Mouse (Mus musculus) adrenal gland (tissue): Measurements from ENCODE around the gene Anxa6.

ENCODE experiments used
- intact Hi-C: fragments of 180-260 bp; cut with DNase I; formaldehyde crosslinking; loops from one replicate; pipeline ENCODE4 v1.15.1; 2025
- long read RNA-seq, 2 experiments: library from polyadenylated mRNA; unstranded; transcript quantifications; one replicate each; pipeline ENCODE4 v2.0.0; 2020; ENCODE audit warnings: borderline replicate concordance in 1 of 2; ENCODE audit not compliant: insufficient replicate concordance in 1 of 2

Anxa6 gene
- long read RNA-seq, experiment 1, transcript Anxa6-202 (26 exons, 2,489 nt), result major isoform, 49 of 92 reads
- long read RNA-seq, experiment 1, transcript Anxa6-201 (25 exons, 2,471 nt), result minor isoform, 30 of 92 reads
- long read RNA-seq, experiment 1, partial matches to known transcripts, result 8 of 92 reads
- long read RNA-seq, experiment 1, other reads (novel, unspliced or antisense), result 4 of 92 reads
- long read RNA-seq, experiment 2, transcript Anxa6-202 (26 exons, 2,489 nt), result major isoform, 50 of 78 reads
- long read RNA-seq, experiment 2, transcript Anxa6-201 (25 exons, 2,471 nt), result minor isoform, 17 of 78 reads
- long read RNA-seq, experiment 2, partial matches to known transcripts, result 7 of 78 reads
- long read RNA-seq, experiment 2, other reads (novel, unspliced or antisense), result 2 of 78 reads

DNA sequence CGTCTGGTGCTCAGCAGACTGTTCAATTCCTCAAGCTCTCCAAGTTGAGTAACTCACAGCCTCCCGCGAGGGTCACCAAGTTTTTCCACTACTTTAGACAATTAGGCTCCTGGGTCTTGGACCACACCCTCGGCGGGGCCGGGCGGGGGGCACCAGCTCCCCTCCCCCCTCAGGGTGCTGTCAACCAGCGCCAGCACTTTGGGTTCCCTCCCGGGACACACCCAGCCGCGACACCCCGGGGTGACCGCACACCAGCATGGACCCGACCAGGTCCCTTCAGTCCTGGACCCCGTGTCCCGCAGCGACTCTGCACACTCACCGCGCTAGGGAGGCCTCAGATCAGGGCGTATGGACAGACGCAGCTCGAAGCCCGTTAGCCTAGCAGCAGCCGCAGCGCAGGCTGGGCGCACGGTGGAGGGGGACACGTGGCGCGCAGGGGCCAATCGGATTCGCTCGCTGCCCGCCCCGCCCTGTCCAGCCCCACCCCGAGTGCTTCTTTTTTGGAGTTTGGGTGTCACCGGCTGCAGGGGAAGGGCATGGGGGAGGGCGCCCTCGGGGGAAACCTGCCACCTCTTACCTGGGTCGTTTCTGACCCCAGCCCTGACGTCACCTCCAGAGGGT, at the start of gene Anxa6:
Gene Anxa6, minus strand, starts transcription at position 406 of the 621 bp plus-strand sequence.
- intact Hi-C loops, result no loop called here

DNA sequence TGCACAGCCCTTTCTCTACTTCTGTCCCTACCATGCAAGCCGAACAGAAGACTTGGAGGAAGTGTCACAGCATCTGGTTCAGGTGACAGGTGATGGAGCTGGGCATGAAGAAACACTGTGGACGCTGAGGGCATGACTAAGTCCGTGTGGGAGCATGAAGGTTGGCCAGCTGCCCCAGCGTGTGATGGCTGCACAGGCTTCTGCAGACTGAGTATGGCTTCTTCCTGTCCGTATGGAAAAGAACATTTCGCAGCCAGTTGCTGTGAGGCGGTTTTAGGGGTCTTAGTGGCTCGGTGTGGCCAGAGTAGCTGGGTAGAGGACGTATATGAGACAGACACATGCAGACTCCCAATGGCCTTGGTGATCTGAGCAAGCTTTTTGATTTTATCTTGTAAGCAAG, 48.0 kb upstream of the Anxa6 start:
- intact Hi-C loops, result no loop called here

DNA sequence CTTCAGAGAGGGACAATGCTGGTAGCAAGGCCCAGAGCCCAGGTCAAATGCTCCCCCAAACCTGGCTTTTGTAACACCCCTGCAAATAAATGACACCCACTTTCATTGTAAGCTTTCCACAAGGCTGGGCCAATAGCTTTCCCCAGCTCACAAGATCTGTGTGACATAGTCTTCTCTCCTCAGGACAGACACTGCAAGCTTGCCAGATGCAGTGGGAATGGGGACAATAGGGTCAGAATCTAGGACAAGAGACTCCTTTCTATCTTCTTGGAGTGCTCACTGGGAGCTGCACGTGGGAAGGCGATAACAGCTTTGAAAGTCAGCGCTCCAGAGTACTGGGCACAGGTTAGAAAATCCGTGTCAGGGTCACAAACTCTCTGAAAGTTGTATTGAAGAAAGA, 45.9 kb upstream of the Anxa6 start:
- intact Hi-C loops, result no loop called here

DNA sequence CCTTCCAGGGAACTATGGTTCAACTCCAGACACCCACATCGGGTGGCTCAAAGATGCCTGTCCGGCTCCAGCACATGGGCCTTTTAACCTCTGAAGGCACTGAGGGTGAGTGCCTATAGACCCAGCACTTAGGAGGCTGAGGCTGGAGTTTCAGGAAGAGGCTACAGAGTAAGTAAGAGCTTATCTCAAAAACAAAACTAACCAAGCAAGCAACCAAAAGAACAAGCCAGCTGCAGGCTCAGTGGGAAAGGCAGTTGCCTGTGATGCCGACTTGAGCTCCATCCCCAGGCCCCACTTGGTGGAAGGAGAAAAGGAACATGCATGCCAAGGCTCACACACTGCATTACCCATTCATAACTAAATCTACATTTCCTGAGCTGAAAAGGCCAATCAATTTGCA, 45.3 kb upstream of the Anxa6 start:
- intact Hi-C loops, result no loop called here

DNA sequence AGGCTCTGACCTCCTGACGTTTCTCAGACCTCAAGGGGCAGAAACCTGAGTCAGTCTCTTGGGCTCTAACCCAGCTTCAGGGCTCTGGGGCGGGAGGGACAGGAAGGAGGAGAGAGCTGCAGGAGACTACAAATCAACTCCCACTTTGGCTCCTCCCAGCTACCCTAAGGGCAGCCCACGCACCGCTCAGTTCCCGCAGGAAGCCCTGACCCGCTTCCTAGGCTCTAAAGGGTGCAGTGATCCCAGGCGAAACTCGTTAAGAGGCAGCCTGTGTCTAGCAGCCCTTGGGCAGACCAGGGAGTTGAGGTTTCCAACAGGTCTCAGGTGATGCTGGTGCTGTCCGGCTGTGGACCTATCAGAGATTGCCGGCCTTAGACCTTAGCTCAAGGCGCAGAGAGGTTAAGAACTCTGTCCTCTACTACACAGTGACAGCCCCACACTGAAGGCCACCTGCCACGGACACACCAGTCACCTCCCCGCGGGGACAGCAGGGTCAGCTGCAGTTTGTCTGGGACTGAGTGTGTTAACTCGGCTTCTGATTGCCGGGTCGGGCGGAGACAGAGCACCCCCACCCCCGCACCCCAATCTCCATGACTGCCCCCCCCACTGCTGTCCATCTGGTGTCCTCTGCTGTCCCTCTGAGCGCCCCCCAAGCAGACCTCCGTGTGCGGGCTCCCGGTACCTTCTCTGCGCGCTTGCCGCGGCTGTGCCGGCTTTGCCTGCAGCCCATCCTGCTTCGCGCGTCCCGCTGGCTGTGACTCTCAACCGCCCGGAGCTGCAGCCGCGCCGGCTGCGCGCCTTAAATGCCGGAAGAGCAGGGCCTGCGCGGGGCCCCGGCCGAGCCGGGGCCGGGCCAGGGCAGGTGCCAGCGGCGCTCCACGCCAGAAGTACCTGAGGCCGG, 44.3 kb upstream of the Anxa6 start, which contains the start of gene Ccdc69:
Gene Ccdc69, minus strand, starts transcription at position 801 of the 901 bp plus-strand sequence.
- intact Hi-C loops, result no loop called here

DNA sequence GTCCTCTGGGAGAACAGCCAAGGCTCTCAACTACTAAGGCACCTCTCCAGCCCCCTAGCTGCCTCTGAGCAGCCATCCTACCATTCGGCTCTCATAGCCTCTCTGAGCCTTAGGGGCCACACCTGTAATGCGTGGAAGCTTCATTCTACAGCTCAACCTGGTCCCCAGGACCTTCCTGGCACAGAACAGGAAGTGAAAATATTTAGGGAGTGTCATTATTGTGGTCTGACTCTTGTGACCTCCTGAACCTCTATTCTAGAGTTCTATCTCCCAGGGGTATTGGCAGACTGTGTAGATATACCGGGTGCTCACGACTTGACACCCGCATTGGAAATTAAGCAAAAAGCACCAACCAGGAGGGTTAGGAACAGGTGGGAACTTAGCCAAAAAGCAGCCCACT, 43.0 kb upstream of the Anxa6 start:
- intact Hi-C loops, result no loop called here

DNA sequence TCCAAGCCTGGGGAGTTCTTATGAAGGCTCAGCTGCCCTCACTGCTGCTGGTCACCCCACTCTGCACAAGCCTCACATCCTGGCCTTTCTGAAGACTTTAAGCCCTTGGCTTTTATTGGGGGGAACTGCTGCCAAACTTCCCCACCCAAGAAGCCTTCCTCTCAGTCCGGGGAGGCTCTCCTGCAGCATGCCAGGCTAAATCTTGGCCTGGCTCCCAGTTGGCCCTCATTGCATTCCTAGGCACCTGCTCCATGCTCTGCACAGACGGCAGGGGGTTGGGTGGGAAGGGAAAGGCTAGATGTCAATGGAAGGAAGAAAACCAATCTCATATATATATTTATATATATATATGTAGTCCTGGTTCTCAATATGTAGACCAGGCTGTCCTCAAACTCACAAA, 42.4 kb upstream of the Anxa6 start:
- intact Hi-C loops, result no loop called here

DNA sequence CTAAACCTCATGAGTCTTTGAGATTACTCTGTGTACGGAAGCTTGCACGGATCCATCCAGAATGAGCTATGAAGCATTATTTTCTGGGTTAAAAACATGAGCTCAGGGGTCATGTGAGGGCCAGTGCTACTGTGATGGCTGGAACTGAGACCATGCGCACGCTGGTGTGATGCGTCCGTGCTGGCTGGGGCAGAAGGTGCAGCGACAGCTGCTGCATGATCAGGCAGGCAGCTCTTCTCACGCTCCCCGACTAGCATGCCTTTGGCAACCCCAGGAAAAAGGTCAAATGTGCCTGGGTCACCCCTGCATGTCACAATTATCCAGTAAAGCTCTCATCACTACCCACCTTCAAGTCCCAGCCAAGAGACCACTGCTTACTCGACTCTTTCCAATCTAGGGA, 39.9 kb upstream of the Anxa6 start:
- intact Hi-C loops, result no loop called here

DNA sequence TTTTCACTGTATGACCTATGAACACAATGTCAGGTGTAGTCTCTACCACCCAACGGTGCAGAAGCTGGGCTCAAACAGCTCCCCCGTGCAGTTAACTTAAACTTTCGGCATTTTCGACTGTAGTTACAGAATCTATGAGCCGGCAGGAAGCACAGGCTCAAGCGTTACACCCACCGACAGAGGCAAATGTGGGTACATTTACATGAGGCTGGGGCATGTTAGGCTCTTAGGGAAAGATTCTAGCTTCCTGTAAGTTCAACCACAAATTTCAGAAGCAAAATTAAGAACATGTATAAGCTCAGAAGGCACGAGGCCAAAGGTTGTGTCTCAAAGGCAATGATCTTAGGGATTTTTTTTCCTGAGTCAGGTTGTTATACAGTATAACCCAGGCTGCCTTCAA, 39.2 kb upstream of the Anxa6 start:
- intact Hi-C loops, result no loop called here

DNA sequence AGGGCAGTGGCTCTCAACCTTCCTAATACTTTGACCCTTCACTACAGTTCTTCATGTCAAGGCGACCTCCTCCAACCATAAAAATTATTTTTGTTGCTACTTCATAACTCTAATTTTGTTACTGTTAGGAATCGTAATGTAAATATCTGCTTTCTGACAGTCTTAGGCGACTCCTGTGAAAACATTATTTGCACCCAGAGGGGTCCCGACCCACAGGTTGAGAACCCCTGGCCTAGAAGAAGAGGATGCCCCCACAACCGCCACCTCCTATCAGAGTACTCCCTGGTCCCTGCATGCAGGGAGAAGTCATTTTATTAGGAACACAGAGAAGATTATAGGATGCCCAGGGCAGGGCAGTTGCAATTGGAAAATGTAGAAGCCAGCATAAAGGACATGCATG, 38.1 kb upstream of the Anxa6 start:
- intact Hi-C loops, result no loop called here

DNA sequence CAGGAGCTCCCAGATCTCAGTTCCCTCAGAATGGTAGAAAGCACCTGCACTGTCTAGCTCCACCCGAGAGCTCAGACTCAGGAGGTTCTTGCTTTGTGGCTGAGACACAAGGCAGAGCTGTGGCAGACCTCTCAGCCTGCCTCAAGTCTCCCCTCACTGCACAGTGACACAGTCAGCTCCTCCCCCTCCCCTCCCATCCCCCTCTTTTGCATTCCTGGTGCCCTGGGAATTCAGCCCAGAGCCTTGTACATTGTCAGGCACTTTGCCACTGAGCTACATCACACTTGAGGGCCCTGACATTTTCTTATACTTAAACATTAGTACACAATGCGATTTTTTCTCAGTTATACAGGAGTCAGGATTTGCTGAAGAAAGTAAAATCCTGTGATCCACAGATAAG, 35.8 kb upstream of the Anxa6 start:
- intact Hi-C loops, result no loop called here

DNA sequence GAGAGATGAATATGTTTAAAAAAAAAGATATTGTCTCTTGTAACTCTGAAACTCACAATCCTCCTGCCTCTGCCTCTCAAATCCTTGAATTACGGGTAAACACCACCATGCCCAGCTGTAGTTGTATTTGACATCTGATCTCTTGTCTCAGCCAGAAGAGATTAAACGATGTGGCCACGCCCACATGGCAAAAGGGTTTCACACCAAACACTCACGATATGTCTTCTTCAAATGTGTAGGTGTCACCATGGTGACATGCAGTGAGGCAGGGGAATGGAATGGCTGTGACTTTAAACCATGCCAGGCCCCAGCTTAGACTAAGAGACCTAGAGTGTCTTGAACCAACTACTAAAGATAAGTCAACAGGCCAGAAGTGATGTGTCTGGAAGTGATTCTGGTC, 33.7 kb upstream of the Anxa6 start:
- intact Hi-C loops, result no loop called here

DNA sequence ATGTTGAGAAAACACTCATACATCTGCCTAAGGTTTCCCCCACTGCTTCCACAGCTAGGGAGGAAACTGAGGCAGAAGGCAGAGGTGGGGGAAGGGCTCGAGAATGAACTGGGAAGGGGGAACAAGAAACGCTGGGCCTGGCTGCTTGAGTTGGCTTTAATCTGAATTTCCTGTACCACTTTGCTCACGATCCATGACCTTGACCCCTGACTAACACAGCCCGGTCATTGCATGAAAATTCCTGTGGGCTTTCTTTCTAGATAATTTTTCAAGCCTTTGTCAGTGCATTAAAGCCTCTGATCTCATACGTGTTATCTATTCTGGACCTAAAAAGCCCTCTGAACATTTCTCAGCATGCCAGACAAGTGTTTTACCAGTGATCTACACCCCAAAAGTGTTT, 29.6 kb upstream of the Anxa6 start:
- intact Hi-C loops, result no loop called here

DNA sequence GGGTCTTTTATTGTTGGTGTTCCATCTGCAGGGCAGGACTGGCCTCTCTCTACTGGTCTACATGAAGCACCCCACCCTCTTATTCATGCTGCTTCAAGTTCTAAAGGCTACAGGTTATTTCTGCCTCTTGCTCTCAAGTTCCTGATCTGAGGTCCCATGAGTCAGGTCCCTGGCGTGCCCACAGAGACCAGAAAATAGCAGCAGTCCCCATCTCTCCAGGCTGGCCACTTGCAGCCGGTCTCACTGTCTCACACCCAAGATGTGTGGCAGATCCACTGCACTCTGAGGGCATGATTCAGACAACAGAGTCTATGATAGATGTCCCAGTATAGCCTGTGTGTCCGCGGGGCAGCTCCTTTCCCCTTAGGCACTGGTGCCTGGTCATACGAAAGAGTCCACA, 27.6 kb upstream of the Anxa6 start:
- intact Hi-C loops, result no loop called here

DNA sequence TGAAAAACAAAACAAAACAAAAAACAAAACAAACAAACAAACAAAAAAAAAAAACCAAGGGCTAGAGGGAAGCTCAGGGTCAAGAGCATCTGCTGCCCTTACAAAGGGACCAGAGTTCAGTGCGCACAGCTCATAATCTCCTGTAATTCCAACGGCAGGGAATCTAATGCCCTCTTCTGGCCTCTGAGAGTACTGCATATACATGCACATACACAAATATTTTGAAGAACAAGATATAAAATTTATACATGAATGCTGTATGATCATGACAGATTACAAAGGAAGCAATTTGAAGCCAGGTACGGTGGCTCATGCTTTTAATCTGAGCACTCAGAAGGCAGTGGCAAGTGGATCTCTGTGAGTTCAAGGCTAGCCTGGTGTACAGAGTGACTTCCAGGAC, 24.3 kb upstream of the Anxa6 start:
- intact Hi-C loops, result no loop called here

DNA sequence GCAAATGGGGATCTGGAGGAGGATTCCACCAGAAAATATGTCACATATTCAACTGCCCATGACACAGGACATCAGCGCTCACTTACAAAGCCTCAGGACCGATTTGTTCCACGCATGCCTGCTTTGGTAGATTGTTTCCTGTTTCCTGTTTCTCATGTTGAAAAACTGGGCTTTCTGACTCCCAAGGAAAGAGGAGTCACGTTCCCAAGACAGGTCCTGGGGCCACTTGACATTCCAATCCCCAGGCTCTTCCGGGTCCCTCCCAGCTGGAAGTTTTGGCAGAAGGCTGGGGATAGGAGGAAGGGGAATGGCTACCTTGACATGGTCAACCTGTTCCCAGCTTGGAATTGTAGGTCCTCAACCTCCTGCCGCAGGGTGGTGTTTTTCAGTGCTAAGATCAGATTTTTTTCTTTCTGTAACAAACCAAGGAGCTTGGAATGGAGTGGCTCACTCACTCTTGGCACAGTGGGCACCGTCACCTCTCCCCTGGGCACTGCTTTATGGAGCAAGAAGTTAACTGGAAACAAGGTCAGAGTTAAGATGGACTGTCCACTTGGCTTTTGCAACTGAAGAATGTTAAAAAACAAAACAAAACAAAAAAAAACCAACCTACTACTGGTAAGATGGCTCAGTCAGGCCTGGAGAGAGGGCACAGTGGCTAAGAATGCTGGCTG, 17.7 kb upstream of the Anxa6 start:
- intact Hi-C loops, result no loop called here

DNA sequence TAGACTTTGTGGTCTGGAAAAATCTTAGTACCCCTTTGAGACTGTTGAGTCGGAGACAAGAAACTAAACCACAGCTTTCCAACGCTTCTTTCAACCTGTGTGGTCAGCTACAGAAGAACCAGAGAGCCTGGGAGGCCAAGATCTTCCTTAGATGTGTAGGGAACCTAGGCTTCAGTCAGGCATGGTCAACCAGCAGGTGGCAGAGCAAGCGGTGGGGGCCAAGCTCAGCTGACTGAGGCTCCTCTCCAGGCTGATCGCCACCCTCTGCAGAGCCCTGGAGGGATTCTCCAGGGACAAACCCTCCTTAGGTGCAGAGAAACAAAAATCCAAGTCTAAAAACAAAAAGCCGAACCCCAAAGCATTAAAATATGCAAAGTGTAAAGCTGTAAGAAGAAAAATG, 13.4 kb upstream of the Anxa6 start:
- intact Hi-C loops, result loop anchor here (1.0 to 2.0 kb wide), 2 partner anchors 39 to 110 kb away; no protein-coding TSS in a partner anchor

DNA sequence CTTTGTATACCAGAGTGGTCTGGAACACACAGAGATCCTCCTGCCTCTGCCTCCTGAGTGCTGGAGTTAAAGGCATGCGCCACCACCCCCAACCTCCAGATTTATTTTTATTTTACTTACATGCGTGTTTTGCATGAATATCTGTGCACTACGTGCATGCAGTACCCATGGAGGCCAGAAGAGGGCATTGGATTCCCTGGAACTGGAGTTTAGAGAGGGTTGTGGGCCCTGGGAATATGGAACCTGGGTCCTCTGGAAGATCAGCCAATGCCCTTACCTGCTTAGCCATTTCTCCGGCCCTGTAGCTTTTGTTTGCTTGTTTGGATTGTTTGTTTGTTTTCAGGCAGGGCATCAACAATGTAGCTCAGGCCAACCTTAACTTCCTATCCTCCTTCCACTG, 8.1 kb upstream of the Anxa6 start:
- intact Hi-C loops, result no loop called here

DNA sequence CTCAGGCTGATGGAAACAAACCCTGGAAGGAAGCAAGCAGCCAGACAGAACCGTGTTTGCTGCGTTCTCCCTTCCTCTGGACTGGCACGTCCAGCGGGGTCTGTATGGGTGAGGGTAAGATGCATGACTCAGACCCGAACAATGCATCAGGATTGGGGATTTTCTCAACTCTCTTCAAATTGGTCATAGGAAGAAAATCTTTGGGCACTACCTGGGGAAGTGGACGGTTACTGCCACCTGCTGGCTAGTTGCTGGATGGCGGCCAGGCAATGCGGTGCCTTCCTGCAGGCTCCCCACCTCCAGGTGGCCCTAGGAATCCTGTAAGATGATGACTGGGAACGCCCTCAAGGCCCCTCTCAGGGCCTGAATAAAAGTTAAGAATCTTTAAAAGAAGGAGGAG, 6.3 kb upstream of the Anxa6 start:
- intact Hi-C loops, result loop anchor here (1.0 to 5.0 kb wide), 2 partner anchors 41 to 112 kb away; no protein-coding TSS in a partner anchor

DNA sequence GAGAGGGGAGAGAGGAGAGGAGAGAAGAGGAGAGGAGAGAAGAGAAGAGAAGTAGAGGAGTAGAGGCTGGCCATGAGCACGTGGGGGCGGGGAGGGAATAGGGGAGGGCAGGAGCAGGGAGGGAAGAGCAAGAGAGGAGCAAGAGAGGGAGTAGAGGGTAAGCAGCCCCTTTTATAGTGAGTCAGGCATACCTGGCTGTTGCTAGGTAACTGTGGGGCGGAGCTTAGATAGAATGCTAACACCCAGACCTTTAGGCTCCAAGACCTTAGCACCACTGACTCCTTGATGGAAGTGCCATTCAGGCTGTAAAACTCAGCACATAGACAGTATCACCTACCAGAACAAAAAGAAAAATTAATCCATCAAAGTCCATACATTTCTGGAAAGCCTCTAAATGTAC, 3.4 kb upstream of the Anxa6 start:
- intact Hi-C loops, result loop anchor here (5.0 kb wide), 1 partner anchor 109 kb away; no protein-coding TSS in a partner anchor

DNA sequence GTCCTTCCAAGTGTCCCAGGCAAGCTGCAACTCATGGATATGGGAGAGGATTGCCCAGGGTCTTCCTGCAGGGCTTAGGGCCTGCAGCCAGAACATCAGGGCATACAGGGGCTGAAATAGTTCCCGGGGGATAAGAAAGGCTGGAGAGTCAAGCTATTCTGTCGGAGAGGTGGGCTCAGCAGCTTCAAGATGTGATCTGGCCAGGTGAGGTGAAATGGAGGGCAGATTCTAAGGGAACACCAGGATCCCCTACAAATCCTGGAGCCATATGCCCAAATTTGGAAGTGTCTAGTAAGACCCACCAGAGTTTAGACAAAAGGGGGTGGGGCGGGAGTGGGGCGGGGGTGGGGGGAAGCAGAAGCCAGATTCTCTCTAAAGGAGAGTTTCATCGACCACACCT, 959 bp downstream of the Anxa6 start:
- intact Hi-C loops, result no loop called here

DNA sequence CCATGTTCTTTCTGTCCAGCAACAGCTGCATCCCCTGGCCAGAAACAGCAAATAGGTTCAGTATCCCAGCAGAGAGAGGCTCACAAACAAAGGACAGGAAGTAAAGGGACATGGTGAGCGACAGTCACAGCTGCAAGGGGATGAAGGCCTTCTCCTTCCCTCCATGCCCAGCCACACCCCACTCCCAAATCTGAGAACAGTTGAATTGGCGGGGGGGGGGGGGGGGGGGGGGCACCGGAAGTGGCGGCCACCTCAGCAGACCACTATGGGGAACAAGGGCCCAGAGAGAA, 1.3 kb downstream of the Anxa6 start:
- intact Hi-C loops, result no loop called here
